Mouse (Mus musculus): ENCODE measurements around the gene Rims4. TPM values are rescaled to one million over a fixed set of nuclear protein-coding genes. Genes with fewer than 3 reads are reported as not detected.

The Rims4 gene
- total RNA-seq (2017), result not detected in 2 replicates

- ATAC-seq (replicated peaks; ENCODE audit: low read depth, poor library complexity, severe bottlenecking), result no peak
Measured at GRCm38 (mm10) chr2:163918317-163919258, at the start of gene Rims4. Gene Rims4, minus strand, starts transcription at chr2:163918683.

GRCm38 (mm10) chr2:163965706-163966105, 47.2 kb upstream of the Rims4 start:
- no peak for ATAC-seq (replicated peaks; ENCODE audit: low read depth, poor library complexity, severe bottlenecking)

- ATAC-seq (replicated peaks; ENCODE audit: low read depth, poor library complexity, severe bottlenecking), result no peak
Measured at GRCm38 (mm10) chr2:163964606-163965560, 46.4 kb upstream of the Rims4 start.

- no peak for ATAC-seq (replicated peaks; ENCODE audit: low read depth, poor library complexity, severe bottlenecking)
Measured at GRCm38 (mm10) chr2:163953622-163954310, 35.3 kb upstream of the Rims4 start.

GRCm38 (mm10) chr2:163951770-163952169, 33.3 kb upstream of the Rims4 start:
- peak; percentile 93 for ATAC-seq (replicated peaks; ENCODE audit: low read depth, poor library complexity, severe bottlenecking)

GRCm38 (mm10) chr2:163947976-163948375, 29.5 kb upstream of the Rims4 start:
- no peak for ATAC-seq (replicated peaks; ENCODE audit: low read depth, poor library complexity, severe bottlenecking)

GRCm38 (mm10) chr2:163946221-163946620, 27.7 kb upstream of the Rims4 start:
- no peak for ATAC-seq (replicated peaks; ENCODE audit: low read depth, poor library complexity, severe bottlenecking)

- no peak for ATAC-seq (replicated peaks; ENCODE audit: low read depth, poor library complexity, severe bottlenecking)
Measured at GRCm38 (mm10) chr2:163944511-163944910, 26.0 kb upstream of the Rims4 start.

- no peak for ATAC-seq (replicated peaks; ENCODE audit: low read depth, poor library complexity, severe bottlenecking)
Measured at GRCm38 (mm10) chr2:163943056-163943455, 24.6 kb upstream of the Rims4 start.

- no peak for ATAC-seq (replicated peaks; ENCODE audit: low read depth, poor library complexity, severe bottlenecking)
Measured at GRCm38 (mm10) chr2:163939522-163939921, 21.0 kb upstream of the Rims4 start.

- no peak for ATAC-seq (replicated peaks; ENCODE audit: low read depth, poor library complexity, severe bottlenecking)
Measured at GRCm38 (mm10) chr2:163932151-163932550, 13.7 kb upstream of the Rims4 start.

- ATAC-seq (replicated peaks; ENCODE audit: low read depth, poor library complexity, severe bottlenecking), result 0 out of 2 replicates have a peak, but pooled peaks have one; percentile 25
Measured at GRCm38 (mm10) chr2:163928464-163929200, 10.1 kb upstream of the Rims4 start.

- no peak for ATAC-seq (replicated peaks; ENCODE audit: low read depth, poor library complexity, severe bottlenecking)
Measured at GRCm38 (mm10) chr2:163925044-163925443, 6.6 kb upstream of the Rims4 start.

- ATAC-seq (replicated peaks; ENCODE audit: low read depth, poor library complexity, severe bottlenecking), result no peak
Measured at GRCm38 (mm10) chr2:163924531-163924930, 6.0 kb upstream of the Rims4 start.

GRCm38 (mm10) chr2:163923113-163923512, 4.6 kb upstream of the Rims4 start:
- no peak for ATAC-seq (replicated peaks; ENCODE audit: low read depth, poor library complexity, severe bottlenecking)

- ATAC-seq (replicated peaks; ENCODE audit: low read depth, poor library complexity, severe bottlenecking), result no peak
Measured at GRCm38 (mm10) chr2:163919581-163919980, 1.1 kb upstream of the Rims4 start.

GRCm38 (mm10) chr2:163916703-163917102, 1.8 kb downstream of the Rims4 start:
- no peak for ATAC-seq (replicated peaks; ENCODE audit: low read depth, poor library complexity, severe bottlenecking)

GRCm38 (mm10) chr2:163915294-163915791, 3.1 kb downstream of the Rims4 start:
- no peak for ATAC-seq (replicated peaks; ENCODE audit: low read depth, poor library complexity, severe bottlenecking)

- ATAC-seq (replicated peaks; ENCODE audit: low read depth, poor library complexity, severe bottlenecking), result no peak
Measured at GRCm38 (mm10) chr2:163914107-163914506, 4.4 kb downstream of the Rims4 start.

Data from common myeloid progenitor, adult 5-6 weeks (primary cell).